Mouse (Mus musculus): Measurements from ENCODE around the gene Iqgap1. TPM values are rescaled to one million over a fixed set of nuclear protein-coding genes. Genes with fewer than 3 reads are reported as not detected.
A peak's percentile ranks its signal among the peaks of the same experiment; 100 is the strongest.
"Not testable (repeated sequence)": the region's sequence is repeated elsewhere in the genome, so short reads cannot be mapped to it uniquely, and the experiment has no call there.

The Iqgap1 gene
- polyA plus RNA-seq, 1 experiment, result 222 TPM

DNA sequence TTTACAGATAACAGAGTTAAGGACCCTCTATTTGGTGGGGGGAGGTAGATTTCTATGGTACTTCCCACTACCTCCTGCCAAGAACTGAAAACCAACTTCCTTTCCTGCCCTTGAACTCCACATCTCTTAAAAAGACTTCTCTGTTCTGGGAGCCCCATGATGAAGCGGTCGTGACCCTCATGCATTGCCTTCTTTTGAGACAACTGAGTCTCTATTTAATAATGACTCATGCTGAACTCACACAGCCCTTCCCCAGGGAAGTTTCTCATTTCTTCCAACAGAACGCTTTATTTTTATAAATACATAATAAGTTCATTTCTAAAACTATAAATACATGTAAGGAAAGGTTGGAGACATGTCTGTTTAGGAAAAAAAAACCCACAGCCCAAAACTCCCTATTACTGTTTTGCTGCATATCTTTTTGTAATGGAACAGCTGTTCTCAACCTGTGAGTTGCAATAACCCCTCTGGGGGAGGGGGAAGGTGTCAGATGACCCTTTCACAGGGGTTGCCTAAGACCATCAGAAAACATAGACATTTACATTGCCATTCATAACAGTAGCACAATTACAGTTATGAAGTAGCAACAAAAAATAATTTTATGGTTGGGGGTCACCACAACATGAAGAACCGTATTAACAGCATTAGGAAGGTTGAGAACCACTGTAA lies 10.3 kb upstream of the Iqgap1 start:
- H3K27ac ChIP-seq (ENCODE audit: insufficient read depth, low read length), result no peak overlapping the region
- TF ChIP-seq CTCF (IDR thresholded peaks at IDR 0.05; ENCODE audit: low read depth, low read length) (no peak), EP300 (IDR thresholded peaks at IDR 0.05; ENCODE audit: insufficient read depth, low read depth, low read length) (no peak), POLR2A (IDR thresholded peaks at IDR 0.05; ENCODE audit: insufficient read depth, low read length) (no peak)
- H3K36me3 ChIP-seq (ENCODE audit: control insufficient read depth, insufficient read depth, low read length, poor library complexity, severe bottlenecking), result no peaks in the 10 kb centered on the region
- H3K27me3 ChIP-seq (ENCODE audit: control insufficient read depth, insufficient read depth, low read length, poor library complexity, severe bottlenecking), result no peaks in the 10 kb centered on the region
- H3K9me3 ChIP-seq (replicated peaks; ENCODE audit: control insufficient read depth, insufficient read depth, low read length, poor library complexity, severe bottlenecking), result no peaks in the 10 kb centered on the region
- H3K4me1 ChIP-seq (ENCODE audit: control insufficient read depth, insufficient read depth, low read length), result peaks cover 3% of the 10 kb centered on the region
- H3K4me3 ChIP-seq (ENCODE audit: low read depth, low read length), result no peak overlapping the region
- no peak overlapping the region for H3K9ac ChIP-seq (ENCODE audit: low read depth, poor library complexity, severe bottlenecking)

DNA sequence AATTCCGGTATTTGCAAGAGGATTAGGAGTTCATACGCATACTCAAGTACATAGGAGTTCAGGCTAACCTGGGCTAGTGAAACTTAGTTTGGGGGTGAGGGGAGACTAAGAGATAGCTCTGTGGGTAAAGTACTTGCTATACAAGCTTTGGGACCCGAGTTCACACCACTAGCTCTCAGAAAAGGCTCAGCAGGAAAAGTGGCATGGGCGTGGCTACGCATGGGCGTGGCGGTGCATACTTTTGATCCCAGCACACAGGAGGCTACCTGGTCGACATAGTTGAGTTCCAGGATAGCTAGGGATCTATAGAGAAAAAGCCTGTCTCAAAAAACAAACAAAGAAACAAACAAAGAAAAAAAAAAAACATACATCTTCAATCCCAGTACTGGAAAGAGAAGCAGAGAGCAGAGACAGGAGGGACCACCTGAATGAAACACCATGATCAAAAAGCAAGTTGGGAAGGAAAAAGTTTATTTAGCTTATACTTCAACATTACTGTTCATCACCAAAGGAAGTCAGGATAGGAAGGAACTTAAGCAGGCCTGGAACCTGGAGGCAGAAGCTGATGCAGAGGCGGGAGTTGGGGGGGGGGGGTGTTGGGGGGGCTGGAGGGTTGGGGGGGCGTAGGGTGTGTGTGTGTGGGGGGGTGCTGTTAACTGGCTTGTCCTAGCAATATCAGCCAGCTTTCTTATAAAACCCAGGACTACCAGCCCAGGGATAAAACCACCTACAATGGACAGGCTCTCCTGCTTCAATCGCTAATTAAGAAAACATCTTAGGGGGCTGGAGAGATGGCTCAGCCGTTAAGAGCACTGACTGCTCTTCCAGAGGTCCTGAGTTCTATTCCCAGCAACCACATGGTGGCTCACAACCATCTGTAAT lies 8.1 kb upstream of the Iqgap1 start:
- H3K36me3 ChIP-seq (ENCODE audit: control insufficient read depth, insufficient read depth, low read length, poor library complexity, severe bottlenecking), result no peaks in the 10 kb centered on the region
- TF ChIP-seq EP300 (IDR thresholded peaks at IDR 0.05; ENCODE audit: insufficient read depth, low read depth, low read length) (0 out of 2 replicates have a peak, but pooled peaks have one; percentile 30), CTCF (IDR thresholded peaks at IDR 0.05; ENCODE audit: low read depth, low read length) (no peak)
- H3K9ac ChIP-seq (ENCODE audit: low read depth, poor library complexity, severe bottlenecking), result no peak overlapping the region
- H3K27ac ChIP-seq (ENCODE audit: insufficient read depth, low read length), result peak overlapping the region; percentile 80
- no peak overlapping the region for H3K4me3 ChIP-seq (ENCODE audit: low read depth, low read length)
- no peaks in the 10 kb centered on the region for H3K9me3 ChIP-seq (replicated peaks; ENCODE audit: control insufficient read depth, insufficient read depth, low read length, poor library complexity, severe bottlenecking)
- H3K4me1 ChIP-seq (ENCODE audit: control insufficient read depth, insufficient read depth, low read length), result peaks cover 6% of the 10 kb centered on the region
- no peaks in the 10 kb centered on the region for H3K27me3 ChIP-seq (ENCODE audit: control insufficient read depth, insufficient read depth, low read length, poor library complexity, severe bottlenecking)

DNA sequence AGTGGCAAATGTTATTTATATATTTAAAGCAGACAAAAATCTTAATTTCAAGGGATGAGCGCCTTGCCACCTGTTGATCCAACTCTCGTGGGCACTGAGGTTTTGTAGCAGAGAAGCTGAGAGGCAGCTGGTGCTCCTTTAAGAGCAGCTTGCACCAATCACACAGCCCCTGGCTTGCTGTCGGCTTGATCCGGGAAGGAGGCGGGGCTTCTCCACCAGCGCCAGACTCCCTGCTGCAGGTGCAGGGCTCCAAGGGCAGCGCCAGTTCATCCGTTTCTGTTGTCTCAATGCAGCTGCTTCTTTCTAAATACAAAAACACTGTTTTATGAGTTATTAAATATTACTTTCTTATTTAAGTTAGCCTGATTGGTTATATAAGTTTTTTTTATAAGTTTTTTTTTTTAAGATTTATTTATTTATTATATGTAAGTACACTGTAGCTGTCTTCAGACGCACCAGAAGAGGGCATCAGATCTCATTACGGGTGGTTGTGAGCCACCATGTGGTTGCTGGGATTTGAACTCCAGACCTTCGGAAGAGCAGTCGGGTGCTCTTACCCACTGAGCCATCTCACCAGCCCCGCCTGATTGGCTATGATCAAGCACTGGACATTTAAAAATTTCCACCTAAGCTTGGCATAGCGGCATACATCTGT lies 7.3 kb upstream of the Iqgap1 start:
- H3K27ac ChIP-seq (ENCODE audit: insufficient read depth, low read length), result peak overlapping the region; percentile 80
- H3K4me3 ChIP-seq (ENCODE audit: low read depth, low read length); H3K4me1 ChIP-seq (ENCODE audit: control insufficient read depth, insufficient read depth, low read length); H3K9me3 ChIP-seq (replicated peaks; ENCODE audit: control insufficient read depth, insufficient read depth, low read length, poor library complexity, severe bottlenecking); H3K9ac ChIP-seq (ENCODE audit: low read depth, poor library complexity, severe bottlenecking); H3K27me3 ChIP-seq (ENCODE audit: control insufficient read depth, insufficient read depth, low read length, poor library complexity, severe bottlenecking); H3K36me3 ChIP-seq (ENCODE audit: control insufficient read depth, insufficient read depth, low read length, poor library complexity, severe bottlenecking): not testable (repeated sequence)
- TF ChIP-seq EP300 (IDR thresholded peaks at IDR 0.05; ENCODE audit: insufficient read depth, low read depth, low read length) (peak; percentile 71; the same call in 1 of the 2 replicates), POLR2A (IDR thresholded peaks at IDR 0.05; ENCODE audit: insufficient read depth, low read length) (peak; percentile 70)

DNA sequence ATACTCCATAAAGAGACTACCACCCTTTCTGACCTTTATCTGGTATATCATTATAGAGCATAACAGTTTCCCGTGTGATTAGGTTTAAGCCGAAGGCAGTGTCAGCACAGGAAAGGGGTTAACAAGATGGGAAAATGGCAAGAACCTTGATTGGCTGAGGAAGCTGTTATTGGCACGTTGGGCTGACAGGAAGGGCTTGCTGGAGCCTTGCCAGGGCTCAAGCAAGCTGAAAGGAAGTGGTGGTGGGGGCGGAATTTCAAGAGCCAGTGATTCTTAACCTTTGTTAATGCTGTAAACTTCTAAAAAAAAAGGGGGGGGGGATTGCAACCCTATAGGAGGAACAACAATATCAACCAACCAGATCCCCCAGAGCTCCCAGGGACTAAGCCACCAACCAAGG lies 6.4 kb upstream of the Iqgap1 start:
- Histone ChIP-seq H3K9me3 (replicated peaks; ENCODE audit: control insufficient read depth, insufficient read depth, low read length, poor library complexity, severe bottlenecking) (no peaks in the 10 kb centered on the region), H3K4me3 (ENCODE audit: low read depth, low read length) (no peak overlapping the region), H3K27ac (ENCODE audit: insufficient read depth, low read length) (no peak overlapping the region), H3K4me1 (ENCODE audit: control insufficient read depth, insufficient read depth, low read length) (peaks cover 9% of the 10 kb centered on the region), H3K27me3 (ENCODE audit: control insufficient read depth, insufficient read depth, low read length, poor library complexity, severe bottlenecking) (no peaks in the 10 kb centered on the region), H3K9ac (ENCODE audit: low read depth, poor library complexity, severe bottlenecking) (no peak overlapping the region), H3K36me3 (ENCODE audit: control insufficient read depth, insufficient read depth, low read length, poor library complexity, severe bottlenecking) (no peaks in the 10 kb centered on the region)
- no peak for TF ChIP-seq POLR2A (IDR thresholded peaks at IDR 0.05; ENCODE audit: insufficient read depth, low read length)
- no peak for TF ChIP-seq CTCF (IDR thresholded peaks at IDR 0.05; ENCODE audit: low read depth, low read length)
- no peak for TF ChIP-seq EP300 (IDR thresholded peaks at IDR 0.05; ENCODE audit: insufficient read depth, low read depth, low read length)

DNA sequence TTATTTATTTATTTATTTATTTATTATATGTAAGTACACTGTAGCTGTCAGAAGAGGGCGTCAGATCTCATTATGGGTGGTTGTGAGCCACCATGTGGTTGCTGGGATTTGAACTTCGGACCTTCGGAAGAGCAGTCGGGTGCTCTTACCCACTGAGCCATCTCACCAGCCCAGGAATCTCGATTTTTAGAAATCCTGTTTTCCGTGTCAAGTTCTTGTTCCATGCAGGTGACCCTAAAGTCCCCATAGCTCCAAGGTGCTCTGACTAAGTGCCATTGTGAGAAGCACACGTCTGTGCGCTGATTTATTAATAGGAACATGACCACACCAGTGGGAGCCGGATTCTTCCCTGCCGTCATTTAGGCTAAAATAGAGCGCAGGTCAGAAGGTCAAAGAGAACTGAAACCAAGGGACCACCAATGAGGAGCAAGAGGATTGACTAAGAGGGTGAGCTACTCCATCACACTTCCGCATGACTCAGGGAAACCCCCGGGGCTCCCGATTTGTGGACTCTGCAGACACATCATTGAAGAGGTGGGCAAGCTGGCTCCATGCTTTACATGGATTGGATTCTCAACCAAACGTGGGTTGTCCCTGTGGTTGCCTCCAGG lies 4.5 kb upstream of the Iqgap1 start:
- no peaks in the 10 kb centered on the region for H3K36me3 ChIP-seq (ENCODE audit: control insufficient read depth, insufficient read depth, low read length, poor library complexity, severe bottlenecking)
- peaks cover 11% of the 10 kb centered on the region for H3K4me1 ChIP-seq (ENCODE audit: control insufficient read depth, insufficient read depth, low read length)
- no peaks in the 10 kb centered on the region for H3K27me3 ChIP-seq (ENCODE audit: control insufficient read depth, insufficient read depth, low read length, poor library complexity, severe bottlenecking)
- no peak overlapping the region for H3K4me3 ChIP-seq (ENCODE audit: low read depth, low read length)
- H3K9ac ChIP-seq (ENCODE audit: low read depth, poor library complexity, severe bottlenecking), result no peak overlapping the region
- no peak overlapping the region for H3K27ac ChIP-seq (ENCODE audit: insufficient read depth, low read length)
- TF ChIP-seq EP300 (IDR thresholded peaks at IDR 0.05; ENCODE audit: insufficient read depth, low read depth, low read length), result no peak
- TF ChIP-seq CTCF (IDR thresholded peaks at IDR 0.05; ENCODE audit: low read depth, low read length), result no peak
- no peak for TF ChIP-seq POLR2A (IDR thresholded peaks at IDR 0.05; ENCODE audit: insufficient read depth, low read length)
- no peaks in the 10 kb centered on the region for H3K9me3 ChIP-seq (replicated peaks; ENCODE audit: control insufficient read depth, insufficient read depth, low read length, poor library complexity, severe bottlenecking)
